Mouse (Mus musculus): ENCODE measurements around the gene Eva1a. TPM values are rescaled to one million over a fixed set of nuclear protein-coding genes. Genes with fewer than 3 reads are reported as not detected.

The Eva1a gene
- total RNA-seq, 2 experiments from 2014 or later = 16.2 to 17.9 TPM

- DNase-seq (ENCODE audit: low spot score in 2 of 2) = no peak
Observed at GRCm38 (mm10) chr6:82065230-82065629, 24.4 kb downstream of the Eva1a start.

GRCm38 (mm10) chr6:82066515-82067081 lies 25.8 kb downstream of the Eva1a start:
- DNase-seq (ENCODE audit: low spot score in 2 of 2) = no peak

GRCm38 (mm10) chr6:82070459-82070858 lies 29.6 kb downstream of the Eva1a start:
- DNase-seq (ENCODE audit: low spot score in 2 of 2) = no peak

GRCm38 (mm10) chr6:82073011-82073410 lies 32.2 kb downstream of the Eva1a start:
- peak; percentile 14 to 65 for DNase-seq (ENCODE audit: low spot score in 2 of 2)

- DNase-seq (ENCODE audit: low spot score in 2 of 2) = no peak
Observed at GRCm38 (mm10) chr6:82073567-82073966, 32.7 kb downstream of the Eva1a start.

- no peak for DNase-seq (ENCODE audit: low spot score in 2 of 2)
Observed at GRCm38 (mm10) chr6:82076364-82076763, 35.5 kb downstream of the Eva1a start.

GRCm38 (mm10) chr6:82078875-82079274 lies 38.0 kb downstream of the Eva1a start:
- DNase-seq (ENCODE audit: low spot score in 2 of 2) = no peak

- DNase-seq (ENCODE audit: low spot score in 2 of 2) = no peak
Observed at GRCm38 (mm10) chr6:82083655-82084054, 42.8 kb downstream of the Eva1a start.

- no peak for DNase-seq (ENCODE audit: low spot score in 2 of 2)
Observed at GRCm38 (mm10) chr6:82084235-82084634, 43.4 kb downstream of the Eva1a start.

- DNase-seq (ENCODE audit: low spot score in 2 of 2) = no peak
Observed at GRCm38 (mm10) chr6:82085313-82085908, 44.6 kb downstream of the Eva1a start.

- DNase-seq (ENCODE audit: low spot score in 2 of 2) = no peak
Observed at GRCm38 (mm10) chr6:82088133-82088532, 47.3 kb downstream of the Eva1a start.

- DNase-seq (ENCODE audit: low spot score in 2 of 2) = no peak
Observed at GRCm38 (mm10) chr6:82091773-82092172, 50.9 kb downstream of the Eva1a start.

GRCm38 (mm10) chr6:82097705-82098104 lies 56.9 kb downstream of the Eva1a start:
- no peak for DNase-seq (ENCODE audit: low spot score in 2 of 2)

- DNase-seq (ENCODE audit: low spot score in 2 of 2) = no peak
Observed at GRCm38 (mm10) chr6:82098456-82098855, 57.6 kb downstream of the Eva1a start.

- DNase-seq (ENCODE audit: low spot score in 2 of 2) = no peak
Observed at GRCm38 (mm10) chr6:82110473-82110872, 69.6 kb downstream of the Eva1a start.

GRCm38 (mm10) chr6:82111111-82111510 lies 70.3 kb downstream of the Eva1a start:
- DNase-seq (ENCODE audit: low spot score in 2 of 2) = no peak

- DNase-seq (ENCODE audit: low spot score in 2 of 2) = no peak
Observed at GRCm38 (mm10) chr6:82111540-82111939, 70.7 kb downstream of the Eva1a start.

- DNase-seq (ENCODE audit: low spot score in 2 of 2) = no peak
Observed at GRCm38 (mm10) chr6:82112127-82113090, 71.6 kb downstream of the Eva1a start.

- DNase-seq (ENCODE audit: low spot score in 2 of 2) = no peak
Observed at GRCm38 (mm10) chr6:82115335-82115965, 74.6 kb downstream of the Eva1a start.

GRCm38 (mm10) chr6:82116176-82116575 lies 75.3 kb downstream of the Eva1a start:
- no peak for DNase-seq (ENCODE audit: low spot score in 2 of 2)

- no peak for DNase-seq (ENCODE audit: low spot score in 2 of 2)
Observed at GRCm38 (mm10) chr6:82117871-82118270, 77.0 kb downstream of the Eva1a start.
